Mouse (Mus musculus) liver, adult 2 months (tissue): ENCODE measurements at regions not wholly inside any gene's neighbourhood (a gene's known extent, or its start where the extent isn't known, plus 50 kb on each side); places are given as distances from the start of the nearest gene placed in this dataset.

Source experiments
- CTCF ChIP-seq: fragments of 200-500 bp; IDR thresholded peaks from 2 replicates; pipeline ENCODE4 v1.5.1; 2011; ENCODE audit warnings: low read depth, low read length, control low read depth
- POLR2A ChIP-seq: fragments of 200-500 bp; IDR thresholded peaks from 2 replicates; pipeline ENCODE4 v1.6.1; 2011; ENCODE audit warnings: low read length, control low read depth; ENCODE audit not compliant: insufficient read depth; ENCODE audit errors: extremely low read depth

- no peak for TF ChIP-seq CTCF
- TF ChIP-seq POLR2A = no peak
Observed at GRCm38 (mm10) chr2:50456654-50457053, 160.1 kb upstream of the Mmadhc start.
